In the genomic region with DNA sequence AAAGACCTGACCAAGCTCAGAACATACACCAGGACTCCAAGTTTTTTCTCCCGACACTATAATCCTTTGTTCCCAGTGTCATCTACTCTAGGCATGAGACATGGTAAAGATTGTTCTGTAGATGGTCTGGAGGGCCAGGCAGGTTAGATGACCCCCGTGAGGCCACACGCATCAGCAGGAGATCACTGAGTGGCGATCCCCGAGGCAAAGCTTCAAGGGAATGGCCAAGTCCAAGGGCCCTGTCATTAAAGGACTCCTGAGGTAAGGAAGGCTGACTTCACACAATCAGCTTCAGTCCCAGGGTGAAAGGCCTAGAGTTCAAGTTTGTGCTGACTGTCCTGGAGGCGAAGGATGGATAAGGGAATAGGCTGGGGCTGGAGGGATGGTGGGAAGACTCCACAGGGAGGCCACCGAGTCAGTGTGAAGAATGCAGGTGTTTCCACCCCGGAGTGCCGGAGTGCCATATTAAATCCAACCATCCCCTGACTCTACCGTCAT, we compare ENCODE assay signal across 22 mouse cellular contexts. TPM values are rescaled to one million over a fixed set of nuclear protein-coding genes. Genes with fewer than 3 reads are reported as not detected.
DNase-seq lines count a peak whose midpoint lies in the region; ATAC-seq and TF ChIP-seq lines count a peak whose summit lies in the region.
"Had no signal": no experiment of that assay in that cellular context is flagged by ENCODE, and none has a peak within 500 bp of the region (broad histone marks: within the 10 kb centered on the region; RNA-seq: fewer than 3 reads in every experiment).

No protein-coding gene starts in this region.

- no peaks in the 10 kb centered on the region for H3K9me3 ChIP-seq in kidney, embryonic 14.5 days (ENCODE audit: control insufficient read depth, low read length)
- H3K9me3 ChIP-seq in midbrain, embryonic 10.5 days (replicated peaks), result no peaks in the 10 kb centered on the region
- H3K9me3 ChIP-seq in midbrain, postnatal 0 days (ENCODE audit: low read length), result no peaks in the 10 kb centered on the region
- no peaks in the 10 kb centered on the region for H3K9me3 ChIP-seq in intestine, postnatal 0 days (ENCODE audit: control insufficient read depth)
- H3K9me3 ChIP-seq: embryonic facial prominence, embryonic 12.5 days; forebrain, embryonic 12.5 days; heart, embryonic 13.5 days; hindbrain, embryonic 12.5 days had no signal

- peak overlapping the region; percentile 24 for H3K27ac ChIP-seq in gastrocnemius, adult 2 months
- H3K27ac ChIP-seq in kidney, embryonic 14.5 days (ENCODE audit: low read depth, low read length), result no peak overlapping the region
- 0 out of 2 replicates have a peak overlapping the region, but pooled peaks have one; percentile 23 for H3K27ac ChIP-seq in midbrain, embryonic 10.5 days (replicated peaks)
- no peak overlapping the region for H3K27ac ChIP-seq in midbrain, postnatal 0 days (ENCODE audit: low read depth, low read length)
- peak overlapping the region; percentile 82 for H3K27ac ChIP-seq in intestine, postnatal 0 days (ENCODE audit: low read depth, low read length)
- H3K27ac ChIP-seq: forebrain, embryonic 12.5 days; heart, embryonic 13.5 days; hindbrain, embryonic 12.5 days; hindbrain, postnatal 0 days had no signal

- intact Hi-C loops in gastrocnemius, adult 2 months (cut with DNase I), result no loop called here
- intact Hi-C loops in gastrocnemius, postnatal 36 days (cut with DNase I), result no loop called here

- H3K4me3 ChIP-seq in gastrocnemius, adult 2 months, result no peak overlapping the region
- H3K4me3 ChIP-seq in kidney, embryonic 14.5 days (ENCODE audit: low read length), result no peak overlapping the region
- H3K4me3 ChIP-seq in midbrain, embryonic 10.5 days, result no peak overlapping the region
- no peak overlapping the region for H3K4me3 ChIP-seq in midbrain, postnatal 0 days (ENCODE audit: low read depth, low read length)
- no peak overlapping the region for H3K4me3 ChIP-seq in intestine, postnatal 0 days (ENCODE audit: low read depth, low read length)
- H3K4me3 ChIP-seq: embryonic facial prominence, embryonic 12.5 days; forebrain, embryonic 12.5 days; heart, embryonic 13.5 days; hindbrain, embryonic 12.5 days had no signal

- WGBS in kidney, embryonic 14.5 days, result 87% methylated on average over 10 of the region's 10 CpGs
- WGBS in midbrain, embryonic 10.5 days, result 91% methylated on average over 10 of the region's 10 CpGs
- 93% methylated on average over 10 of the region's 10 CpGs for WGBS in midbrain, postnatal 0 days
- WGBS in intestine, postnatal 0 days, result 67% methylated on average over 10 of the region's 10 CpGs

- peaks cover 12% of the 10 kb centered on the region; the same call in 1 of the 2 replicates for H3K36me3 ChIP-seq in kidney, embryonic 14.5 days (ENCODE audit: control insufficient read depth, insufficient read depth, low read length)
- no peaks in the 10 kb centered on the region for H3K36me3 ChIP-seq in midbrain, embryonic 10.5 days
- H3K36me3 ChIP-seq in midbrain, postnatal 0 days (ENCODE audit: insufficient read depth, low read length), result no peaks in the 10 kb centered on the region
- peaks cover 3% of the 10 kb centered on the region; the same call in 1 of the 2 replicates for H3K36me3 ChIP-seq in intestine, postnatal 0 days (ENCODE audit: control insufficient read depth, insufficient read depth)
- H3K36me3 ChIP-seq: forebrain, embryonic 12.5 days; hindbrain, embryonic 12.5 days had no signal

- peaks cover 52% of the 10 kb centered on the region for H3K4me1 ChIP-seq in kidney, embryonic 14.5 days (ENCODE audit: control insufficient read depth, insufficient read depth, low read length)
- H3K4me1 ChIP-seq in midbrain, embryonic 10.5 days, result peaks cover 48% of the 10 kb centered on the region
- no peaks in the 10 kb centered on the region for H3K4me1 ChIP-seq in midbrain, postnatal 0 days (ENCODE audit: insufficient read depth, low read length)
- H3K4me1 ChIP-seq in intestine, postnatal 0 days (replicated peaks; ENCODE audit: control insufficient read depth, insufficient read depth, low read length), result peaks cover 45% of the 10 kb centered on the region

- no peak for TF ChIP-seq CTCF in gastrocnemius, adult 2 months (IDR thresholded peaks at IDR 0.05)
- TF ChIP-seq CTCF in midbrain, postnatal 0 days (IDR thresholded peaks at IDR 0.05), result no peak
- no peak for TF ChIP-seq CTCF in intestine, postnatal 0 days (IDR thresholded peaks at IDR 0.05; ENCODE audit: low read depth)

- DNase-seq in gastrocnemius, adult 2 months, result no peak
- DNase-seq in gastrocnemius, postnatal 36 days, result no peak
- DNase-seq in kidney, adult 9 months, result peak; percentile 57
- DNase-seq in midbrain, embryonic 10.5 days (ENCODE audit: low spot score), result no peak
- DNase-seq in midbrain, postnatal 0 days (ENCODE audit: low spot score), result no peak
- DNase-seq in right cerebral cortex, postnatal 10 days (ENCODE audit: low spot score in 2 of 2), result no peak
- DNase-seq: adrenal gland, postnatal 10 days; cerebellum, adult 11-12 months; cerebellum, adult 9-10 months; cerebellum, postnatal 25 days; forebrain, postnatal 0 days; gastrocnemius, postnatal 25 days; heart, postnatal 4 days had no signal

- no peak overlapping the region for H3K9ac ChIP-seq in kidney, embryonic 14.5 days (ENCODE audit: low read depth, low read length)
- H3K9ac ChIP-seq in midbrain, postnatal 0 days (replicated peaks; ENCODE audit: low read length, poor library complexity, severe bottlenecking), result no peak overlapping the region
- no peak overlapping the region for H3K9ac ChIP-seq in intestine, postnatal 0 days (ENCODE audit: low read depth, low read length)
- H3K9ac ChIP-seq: embryonic facial prominence, embryonic 12.5 days; forebrain, embryonic 12.5 days; forebrain, postnatal 0 days; hindbrain, embryonic 12.5 days had no signal

- H3K27me3 ChIP-seq in kidney, embryonic 14.5 days (ENCODE audit: control insufficient read depth, insufficient read depth, low read length), result no peaks in the 10 kb centered on the region
- 0 out of 2 replicates have a peak, but pooled peaks cover 1% of the 10 kb centered on the region for H3K27me3 ChIP-seq in midbrain, embryonic 10.5 days (ENCODE audit: low read depth, poor library complexity, severe bottlenecking)
- no peaks in the 10 kb centered on the region for H3K27me3 ChIP-seq in midbrain, postnatal 0 days (ENCODE audit: insufficient read depth, low read length)
- H3K27me3 ChIP-seq in intestine, postnatal 0 days (replicated peaks; ENCODE audit: control insufficient read depth, insufficient read depth, low read length), result no peaks in the 10 kb centered on the region
- H3K27me3 ChIP-seq: embryonic facial prominence, embryonic 12.5 days; forebrain, embryonic 12.5 days; heart, embryonic 13.5 days; hindbrain, embryonic 12.5 days had no signal

- H3K4me2 ChIP-seq in kidney, embryonic 14.5 days (replicated peaks; ENCODE audit: low read depth, low read length), result no peak overlapping the region
- H3K4me2 ChIP-seq in midbrain, postnatal 0 days (ENCODE audit: low read depth, low read length, poor library complexity, severe bottlenecking), result no peak overlapping the region
- H3K4me2 ChIP-seq in intestine, postnatal 0 days (replicated peaks; ENCODE audit: low read depth), result no peak overlapping the region
- H3K4me2 ChIP-seq: embryonic facial prominence, embryonic 12.5 days; forebrain, embryonic 12.5 days; heart, embryonic 13.5 days; hindbrain, embryonic 12.5 days had no signal

- no peak for ATAC-seq in kidney, embryonic 14.5 days (ENCODE audit: low FRiP score, low TSS enrichment)
- ATAC-seq in midbrain, postnatal 0 days (ENCODE audit: low FRiP score), result no peak
- ATAC-seq in intestine, postnatal 0 days, result peak; percentile 11
- ATAC-seq: forebrain, postnatal 0 days; hindbrain, postnatal 0 days had no signal

RNA-seq across cellular contexts. Expression of a gene that starts 10.3 kb away (rescaled TPM):
- 1 to 10 TPM; 2.9 to 8.9 TPM for total RNA-seq in gastrocnemius, adult 2 months (2021)
- 10 to 100 TPM in 1 of 2 experiments, 1 to 10 TPM in 1; 5.4 to 10.7 TPM for total RNA-seq in gastrocnemius, postnatal 36 days (2021)
- 88.5 and 88.9 TPM in 2 replicates for polyA plus RNA-seq in kidney, embryonic 14.5 days (2014; fragmentation: Nextera tagmentation; extraction: Ambion mirVana)
- polyA plus RNA-seq in midbrain, embryonic 10.5 days (2016; fragmentation: Nextera tagmentation; extraction: Ambion mirVana), result 32.0 and 36.5 TPM in 2 replicates
- 4.7 and 4.9 TPM in 2 replicates for total RNA-seq in midbrain, postnatal 0 days (2014; rRNA removed)
- polyA plus RNA-seq in midbrain, postnatal 0 days (2015; fragmentation: Nextera tagmentation; extraction: Ambion mirVana), result 4.5 and 4.7 TPM in 2 replicates
- polyA plus RNA-seq in intestine, postnatal 0 days (2015; fragmentation: Nextera tagmentation; extraction: Ambion mirVana), result 39.7 and 45.5 TPM in 2 replicates

RNA-seq across cellular contexts. Expression of a gene that starts 19.3 kb away (rescaled TPM):
- total RNA-seq in gastrocnemius, adult 2 months (2021), result under 1 TPM; 0.11 to 0.15 TPM
- not detected for total RNA-seq in gastrocnemius, postnatal 36 days (2021)
- polyA plus RNA-seq in kidney, embryonic 14.5 days (2014; fragmentation: Nextera tagmentation; extraction: Ambion mirVana), result 0.11 TPM in 1 of 2 replicates, not detected in the other
- not detected in 2 replicates for polyA plus RNA-seq in midbrain, embryonic 10.5 days (2016; fragmentation: Nextera tagmentation; extraction: Ambion mirVana)
- total RNA-seq in midbrain, postnatal 0 days (2014; rRNA removed), result 0.16 TPM in 1 of 2 replicates, not detected in the other
- polyA plus RNA-seq in midbrain, postnatal 0 days (2015; fragmentation: Nextera tagmentation; extraction: Ambion mirVana), result not detected in 2 replicates
- polyA plus RNA-seq in intestine, postnatal 0 days (2015; fragmentation: Nextera tagmentation; extraction: Ambion mirVana), result 0.18 TPM in 2 replicates
- total RNA-seq: adrenal gland, postnatal 10 days; forebrain, postnatal 0 days; gastrocnemius, postnatal 25 days; MEL had no signal
- polyA plus RNA-seq: C2C12; forebrain, embryonic 12.5 days; forebrain, postnatal 0 days; heart, embryonic 13.5 days; hindbrain, embryonic 12.5 days had no signal

Comparison
In these comparisons a context has a peak if more than half of its experiments do, and no peak if none do; other contexts are left out.
1. H3K27ac ChIP-seq: peak in gastrocnemius, adult 2 months (single experiment), midbrain, embryonic 10.5 days (single experiment) and intestine, postnatal 0 days (single experiment); none in kidney, embryonic 14.5 days (single experiment) and midbrain, postnatal 0 days (single experiment).